Mouse (Mus musculus) kidney, postnatal 36 days (tissue): ENCODE measurements around the gene Fam129a.

Experiments used
- DNase-seq, 2 experiments: peaks; one replicate each; pipeline ENCODE4 v3.0.0; 2021 to 2022; ENCODE audit warnings: mixed read lengths in 2 of 2

Gene Fam129a

DNA sequence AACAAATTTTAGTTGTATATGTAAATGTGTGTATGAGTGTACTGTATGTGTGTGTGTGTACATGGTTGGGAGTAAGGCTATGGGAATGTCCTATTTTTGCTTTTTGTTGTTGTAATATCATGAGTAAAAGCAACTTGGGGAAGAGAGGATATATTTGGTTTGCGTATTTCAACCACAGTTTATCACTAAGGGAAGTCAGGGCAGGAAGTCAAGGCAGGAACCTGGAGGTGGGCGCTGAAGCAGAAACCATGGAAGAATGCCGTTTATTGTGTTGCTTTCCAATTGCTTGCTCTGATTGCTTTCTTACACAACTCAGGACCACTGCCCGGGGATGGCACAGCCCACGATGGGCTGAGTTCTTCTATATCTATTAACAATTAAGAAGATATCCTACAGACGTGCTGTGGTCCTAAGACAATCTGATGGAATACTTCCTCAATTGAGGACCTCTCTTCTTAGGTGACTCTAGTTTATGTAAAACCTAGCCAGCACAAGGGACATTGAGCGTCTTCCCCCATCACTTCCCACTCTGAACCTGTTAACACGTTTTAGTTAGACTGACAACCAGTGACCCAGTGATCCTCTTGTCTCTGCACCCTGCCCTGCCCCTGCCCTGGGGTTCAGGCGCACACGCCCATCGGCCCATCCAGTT, 13.7 kb downstream of the Fam129a start:
- DNase-seq = no peak

DNA sequence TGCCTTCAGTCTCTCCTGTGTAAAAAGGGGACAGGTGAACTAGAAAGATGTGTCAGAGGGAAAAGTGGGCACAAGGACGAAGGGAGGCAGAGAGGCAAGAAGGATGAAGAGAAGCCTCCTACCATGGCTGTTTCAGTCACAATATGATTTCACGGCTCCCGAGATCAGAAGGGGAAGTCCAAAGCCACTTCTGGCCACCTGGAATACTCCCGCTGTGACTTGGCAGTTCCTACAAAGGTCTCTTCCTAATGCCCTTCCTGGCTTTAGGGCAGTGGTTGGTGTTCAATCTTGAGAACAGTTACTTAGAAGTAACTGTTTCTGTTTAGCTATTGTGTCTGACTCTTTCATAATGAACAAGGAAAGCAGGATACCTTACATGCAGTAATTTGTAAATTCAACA, 14.7 kb downstream of the Fam129a start:
- no peak for DNase-seq

DNA sequence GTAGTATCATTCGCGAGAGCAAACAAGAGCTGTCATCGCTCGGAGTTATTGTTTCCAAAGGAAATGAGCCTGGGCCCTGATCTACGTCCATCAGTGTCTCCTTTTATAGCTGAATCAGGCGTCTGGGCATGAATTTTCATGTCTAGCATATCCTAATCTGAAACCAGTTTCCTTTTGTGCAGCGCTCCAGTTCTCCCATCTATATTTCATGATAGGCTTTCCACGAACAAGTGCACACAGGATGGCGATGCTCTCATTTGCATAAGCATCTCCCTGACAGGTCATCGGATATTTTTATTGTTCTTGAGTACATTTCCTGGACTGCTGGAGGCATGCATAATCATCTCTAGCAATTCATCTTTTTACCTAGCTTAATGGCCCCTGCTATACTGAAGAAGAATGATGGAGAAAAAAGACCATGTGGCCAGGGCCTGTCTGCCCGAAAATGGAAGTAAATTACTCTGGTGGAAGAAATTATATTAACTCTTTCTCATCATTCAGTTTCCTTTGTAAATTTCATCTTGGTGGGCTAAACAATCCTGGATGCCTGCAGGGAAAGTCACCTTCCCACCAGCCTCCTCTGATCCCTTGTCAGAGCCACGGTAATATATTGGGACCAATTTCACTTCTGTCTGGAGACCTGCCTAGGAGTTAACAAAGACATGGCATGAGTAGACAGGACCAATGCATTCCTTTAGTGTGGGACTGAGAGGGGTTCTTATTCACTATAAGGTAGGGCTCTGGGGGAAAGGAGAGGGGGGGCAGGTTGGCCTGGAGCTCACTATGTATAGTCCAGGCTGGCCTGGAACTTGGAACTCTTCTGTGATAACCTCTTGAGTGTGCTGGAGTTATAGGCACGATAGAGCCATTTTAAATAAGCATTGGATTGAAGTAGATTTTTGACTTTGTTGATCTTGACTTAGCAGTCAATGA, 21.4 kb downstream of the Fam129a start:
- DNase-seq = no peak

DNA sequence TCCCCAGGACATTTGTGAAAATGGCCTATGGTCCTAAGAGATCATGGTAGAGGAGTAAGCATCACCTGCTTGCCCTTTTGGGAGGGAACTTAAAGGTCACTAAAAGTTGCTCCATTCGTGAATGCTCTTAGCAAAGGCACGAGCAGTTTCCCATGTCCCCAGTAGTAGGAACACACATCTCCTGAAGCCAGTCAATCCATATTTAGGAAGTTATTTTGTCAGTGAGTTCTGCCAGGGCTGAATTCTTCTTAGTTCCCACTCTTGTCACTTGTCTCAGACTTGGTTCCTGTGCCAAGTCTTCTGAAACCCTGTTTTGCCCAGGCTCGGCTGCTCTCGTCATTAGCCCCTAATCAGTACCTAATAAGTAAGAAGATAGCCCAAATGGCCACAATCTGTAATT, 23.9 kb downstream of the Fam129a start:
- no peak for DNase-seq

DNA sequence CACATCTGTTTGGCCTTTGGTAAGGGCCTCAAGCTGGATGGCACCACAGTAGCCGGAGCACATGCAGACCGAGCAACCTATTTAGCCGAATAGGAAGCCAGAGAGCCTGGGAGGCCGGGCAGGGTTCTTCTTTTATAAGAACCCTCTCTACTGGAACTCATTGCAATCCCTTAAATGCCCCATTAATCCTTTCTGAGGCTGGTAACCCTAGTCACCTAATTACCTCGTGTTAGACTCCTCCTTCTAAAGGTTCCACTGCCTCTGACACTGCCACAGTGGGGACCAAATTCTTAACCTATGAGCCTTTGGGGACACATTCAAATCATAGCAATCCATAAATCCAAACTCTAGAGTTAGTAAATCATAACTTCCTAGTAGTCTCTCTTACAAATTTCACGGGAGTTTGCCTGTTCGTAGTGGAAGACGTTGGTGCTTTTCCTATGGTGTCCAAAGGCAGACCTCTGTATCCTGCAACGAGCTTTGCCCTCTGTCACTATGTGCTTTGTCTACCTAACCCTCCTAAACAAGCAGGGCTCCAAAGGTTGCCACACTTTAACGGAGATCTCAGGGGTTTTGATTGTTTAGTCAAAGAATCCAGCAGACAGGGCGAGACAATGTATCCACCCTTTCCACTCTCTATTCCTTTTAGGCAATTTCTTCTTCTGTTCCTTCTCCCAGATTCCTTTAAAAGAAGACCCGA, 24.8 kb downstream of the Fam129a start:
- DNase-seq = no peak

DNA sequence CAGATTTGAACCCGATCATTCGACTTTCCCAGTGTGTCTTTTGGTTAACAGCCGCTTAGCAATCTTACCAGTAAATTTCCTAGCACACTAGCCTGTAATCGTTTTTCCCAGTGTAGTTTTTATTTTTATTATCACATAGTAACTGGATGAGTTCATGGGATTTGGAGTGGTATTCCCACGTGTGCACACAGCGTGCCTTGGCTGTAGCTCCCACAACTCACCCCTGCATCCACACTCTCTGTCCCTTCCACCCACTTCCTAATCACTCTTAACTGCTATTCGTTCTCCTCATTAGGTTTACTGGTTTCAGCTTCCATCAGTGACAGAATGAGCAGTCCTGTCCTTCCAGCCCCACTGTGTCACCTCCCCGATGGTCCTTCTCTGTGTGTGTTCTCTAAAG, 25.6 kb downstream of the Fam129a start:
- DNase-seq = no peak

DNA sequence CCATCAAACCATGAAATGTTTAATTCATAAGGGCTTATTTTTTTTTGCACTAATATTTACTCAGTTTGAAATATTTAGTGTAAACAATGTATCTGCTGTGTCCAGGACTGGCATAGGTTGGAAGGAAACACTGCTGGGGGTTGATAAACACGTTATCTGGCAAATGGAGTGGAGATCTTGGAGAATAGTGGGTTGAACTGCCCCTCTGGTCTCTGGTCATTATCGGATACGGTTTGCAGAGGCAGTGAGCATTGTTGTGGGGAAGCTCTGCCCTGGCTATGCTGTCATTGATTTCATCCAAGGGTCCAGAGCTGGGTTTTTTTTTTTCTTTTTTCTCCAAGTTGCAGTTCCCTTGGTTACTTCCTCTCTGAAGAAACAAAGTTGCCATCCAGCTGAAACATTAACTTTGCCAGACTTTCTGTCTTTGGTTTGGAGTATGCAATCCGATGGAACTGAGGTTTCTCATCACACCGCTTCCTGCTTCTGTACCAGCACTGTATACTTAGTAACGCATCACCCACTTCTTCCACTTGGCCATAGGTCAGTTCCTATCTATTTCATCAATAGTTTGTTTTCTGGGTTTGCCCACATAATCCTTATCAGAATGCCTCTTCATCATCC, 26.8 kb downstream of the Fam129a start:
- no peak for DNase-seq

DNA sequence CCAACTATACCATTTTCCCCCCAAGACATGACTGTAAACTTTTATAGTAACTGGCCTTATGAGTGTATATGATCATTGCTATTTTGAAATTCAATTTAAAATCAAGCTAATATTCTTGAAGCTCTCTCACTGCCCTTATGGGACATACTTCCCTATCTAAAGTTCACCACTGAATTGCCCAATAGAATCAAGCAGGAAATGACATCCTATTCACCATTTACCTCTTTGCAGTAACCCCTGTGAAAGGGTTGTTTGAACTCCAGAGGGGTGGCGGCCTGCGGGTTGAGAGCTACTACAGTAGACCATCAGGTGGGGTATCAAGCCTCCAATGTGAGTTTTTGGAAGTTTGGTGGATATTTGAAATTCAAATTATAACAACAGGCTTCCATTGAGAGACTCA, 27.9 kb downstream of the Fam129a start:
- DNase-seq = no peak

DNA sequence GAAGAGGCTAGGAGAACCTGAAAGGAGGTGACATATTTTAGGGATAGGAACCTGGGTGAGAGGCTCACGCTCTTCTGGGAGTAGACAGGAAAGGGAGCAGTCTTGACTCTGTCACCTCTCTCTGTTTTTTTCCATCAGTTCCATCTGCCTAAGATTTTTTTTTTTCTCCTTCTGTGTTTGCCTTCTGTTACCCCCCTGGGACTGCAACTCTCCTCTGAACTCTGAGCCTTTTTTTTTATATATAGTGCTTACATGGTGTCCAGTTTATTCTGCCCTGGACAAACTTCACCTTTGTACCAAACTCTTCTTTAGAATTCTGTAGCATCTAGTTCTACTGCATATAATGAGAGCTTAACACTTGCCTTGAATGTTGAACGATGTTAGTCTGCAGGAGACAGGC, 33.3 kb downstream of the Fam129a start:
- DNase-seq = no peak

DNA sequence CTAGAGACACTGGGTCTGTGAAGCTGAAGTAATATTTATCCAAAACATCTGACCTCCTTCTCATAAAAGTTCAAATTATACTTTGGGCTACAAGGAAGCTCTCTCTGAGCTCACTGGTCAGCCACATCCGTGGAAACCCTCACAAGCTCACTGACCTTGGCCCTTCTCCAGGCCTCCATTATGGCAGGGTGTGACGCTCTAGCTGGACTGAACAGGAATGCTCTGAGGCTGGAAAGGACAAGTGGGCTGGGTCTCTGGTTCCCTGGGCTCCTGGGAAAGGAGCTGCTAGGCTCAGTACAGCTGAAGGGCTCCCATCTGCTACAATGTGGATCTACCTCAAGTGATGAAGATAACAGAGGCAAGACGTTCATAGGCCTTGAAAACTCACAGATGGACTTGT, 37.0 kb downstream of the Fam129a start:
- peak; percentile 64 to 71 for DNase-seq

DNA sequence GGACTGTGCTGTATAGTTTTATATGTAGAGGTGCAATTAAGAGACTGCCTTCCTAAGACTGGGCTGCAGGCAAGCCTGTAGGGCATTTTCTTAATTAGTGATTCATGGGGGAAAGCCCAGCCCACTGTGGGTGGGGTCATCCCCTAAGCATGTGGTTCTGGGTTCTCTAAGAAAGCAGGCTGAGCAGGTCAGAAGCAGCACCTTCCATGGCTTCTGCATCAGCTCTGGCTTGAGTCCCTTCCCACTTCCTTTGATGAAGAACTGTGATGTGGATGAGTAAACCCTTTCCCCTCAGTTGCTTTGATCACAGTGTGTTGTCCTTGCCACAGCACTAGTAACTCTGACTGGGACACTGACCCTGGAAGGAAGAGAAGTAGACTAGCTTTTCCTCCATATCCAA, 39.6 kb downstream of the Fam129a start:
- DNase-seq = no peak

DNA sequence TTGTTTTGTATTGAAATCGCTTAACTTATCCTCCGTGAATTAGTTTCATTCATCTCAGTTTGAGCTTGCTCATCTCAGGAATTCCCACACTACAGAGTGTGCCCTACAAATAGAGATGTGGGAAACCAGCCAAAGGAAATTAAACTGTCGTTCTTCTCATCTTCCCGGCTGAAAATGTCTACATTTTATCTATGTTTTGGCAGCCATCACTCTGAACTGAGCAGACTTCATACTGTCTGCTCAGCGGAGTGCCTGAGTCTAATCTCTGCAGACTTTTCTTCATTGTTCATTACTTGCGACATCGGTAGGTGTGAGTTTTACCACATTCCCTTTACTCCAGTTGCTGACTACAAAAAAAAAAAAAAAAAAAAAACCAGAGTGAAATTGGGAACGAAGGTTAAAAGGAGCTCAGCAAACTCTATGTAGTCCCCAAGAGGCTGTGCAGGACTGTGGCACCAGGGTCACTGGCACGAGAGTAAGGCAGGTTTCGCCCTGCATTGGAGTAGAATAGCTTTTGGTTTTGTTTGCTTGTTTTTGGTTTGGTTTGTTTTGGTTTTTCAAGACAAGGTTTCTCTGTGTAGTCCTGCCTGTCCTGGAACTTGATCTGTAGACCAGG, 43.4 kb downstream of the Fam129a start:
- no peak for DNase-seq

DNA sequence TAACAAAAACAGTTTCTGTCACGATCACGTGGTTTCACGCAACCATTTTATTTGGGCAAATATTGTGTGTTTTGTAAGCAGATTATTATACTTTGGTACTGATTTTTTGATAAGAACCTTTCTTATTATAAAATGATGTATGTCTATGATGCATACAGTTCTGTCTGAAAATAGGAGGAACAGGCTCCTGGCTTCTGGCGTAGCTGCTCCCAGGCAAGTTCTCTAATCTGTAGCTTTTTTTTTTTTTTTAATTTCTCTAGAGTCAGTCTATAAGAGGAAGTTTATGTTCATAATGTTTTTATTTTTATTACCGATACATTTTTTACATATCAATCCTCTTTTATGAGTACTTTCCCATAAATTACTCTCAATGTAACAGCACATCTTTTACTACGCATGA, 44.6 kb downstream of the Fam129a start:
- no peak for DNase-seq

DNA sequence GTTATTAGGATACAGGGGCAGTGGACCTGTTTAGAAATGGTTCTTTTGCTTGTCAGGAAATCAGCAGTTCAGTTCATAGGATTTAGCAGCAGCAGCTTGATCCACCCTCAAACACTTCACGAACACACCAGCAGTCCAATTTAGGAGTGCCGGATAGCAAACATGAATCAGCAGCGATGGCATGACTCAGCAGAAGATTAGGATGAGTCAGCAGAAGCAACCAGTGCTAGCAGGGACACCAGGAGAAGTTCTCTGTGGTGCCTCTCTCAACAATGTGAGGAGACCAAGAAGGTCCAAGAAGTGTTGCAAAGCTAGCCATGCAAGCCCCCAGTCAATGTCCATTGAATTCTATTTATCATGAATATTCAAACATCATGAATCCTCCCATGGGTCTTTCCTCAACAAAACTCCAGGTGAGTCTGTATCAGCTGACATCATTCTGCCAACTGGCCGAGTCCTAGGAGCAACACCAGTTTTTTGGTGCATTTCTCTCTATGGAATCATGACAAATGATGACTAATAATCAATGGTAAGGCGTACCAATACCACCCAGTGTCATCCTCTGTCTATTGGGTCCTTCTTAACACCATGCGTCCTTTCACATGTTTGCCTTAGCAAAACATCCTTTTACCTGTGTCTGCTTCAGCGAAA, 45.7 kb downstream of the Fam129a start:
- no peak for DNase-seq

DNA sequence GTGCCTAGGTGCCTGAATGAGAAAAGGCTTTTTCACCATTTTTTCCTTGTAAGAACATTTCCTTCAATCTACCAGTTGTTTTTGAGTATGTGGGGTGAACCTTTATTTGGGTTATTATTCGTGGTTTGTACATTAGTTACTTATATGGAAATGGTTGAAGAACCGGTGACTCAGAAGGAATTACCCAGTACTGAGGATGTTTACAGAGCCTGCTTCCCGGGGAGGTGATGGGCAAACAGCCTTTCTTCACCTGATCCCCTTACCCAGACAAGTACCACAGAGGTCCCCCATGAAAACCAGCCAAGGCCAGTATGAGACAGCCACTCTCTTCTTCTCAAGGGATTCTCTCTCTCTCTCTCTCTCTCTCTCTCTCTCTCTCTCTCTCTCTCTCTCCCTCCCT, 47.3 kb downstream of the Fam129a start:
- DNase-seq = no peak

DNA sequence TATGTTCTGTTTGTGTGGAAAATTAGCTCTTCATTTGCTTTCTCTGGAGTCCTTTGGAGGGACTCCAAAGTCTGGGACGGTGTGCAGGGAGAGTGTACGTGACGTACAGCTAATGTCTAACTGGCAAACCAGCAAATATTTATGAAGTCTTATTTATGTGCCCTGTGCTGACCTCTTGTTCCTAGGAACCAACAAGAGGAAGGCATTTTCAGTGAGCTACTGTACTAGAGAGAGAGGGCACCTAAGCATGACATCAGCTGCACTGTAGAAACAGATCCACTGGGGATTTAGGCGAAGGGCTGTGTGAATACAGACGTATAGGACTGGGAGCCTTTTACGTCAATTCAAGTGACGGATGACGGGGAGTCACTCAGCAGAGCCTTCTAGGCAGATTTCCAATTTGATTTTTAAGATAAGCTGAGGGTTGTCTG, 48.3 kb downstream of the Fam129a start:
- peak in 1 of 2 experiments; percentile 46 for DNase-seq

DNA sequence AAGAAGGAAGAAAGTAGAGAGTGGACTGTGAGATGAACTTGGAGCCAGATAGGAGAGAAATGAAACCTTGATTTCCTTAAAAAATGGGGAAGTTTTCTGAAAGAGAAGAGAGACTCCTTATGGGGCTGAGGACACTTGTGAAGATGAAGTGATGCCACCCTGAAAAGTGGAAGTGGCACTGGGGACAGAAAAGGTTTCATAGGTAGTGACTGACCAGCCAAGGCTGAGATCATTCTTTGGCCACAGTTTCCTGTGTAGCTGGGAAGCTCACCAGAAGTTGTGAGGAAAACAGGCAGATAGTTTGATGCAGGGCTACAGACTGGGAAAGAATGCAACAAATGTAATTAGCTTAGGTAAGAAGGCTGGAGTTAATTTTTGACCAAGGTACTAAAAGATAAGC, 49.7 kb downstream of the Fam129a start:
- no peak for DNase-seq

DNA sequence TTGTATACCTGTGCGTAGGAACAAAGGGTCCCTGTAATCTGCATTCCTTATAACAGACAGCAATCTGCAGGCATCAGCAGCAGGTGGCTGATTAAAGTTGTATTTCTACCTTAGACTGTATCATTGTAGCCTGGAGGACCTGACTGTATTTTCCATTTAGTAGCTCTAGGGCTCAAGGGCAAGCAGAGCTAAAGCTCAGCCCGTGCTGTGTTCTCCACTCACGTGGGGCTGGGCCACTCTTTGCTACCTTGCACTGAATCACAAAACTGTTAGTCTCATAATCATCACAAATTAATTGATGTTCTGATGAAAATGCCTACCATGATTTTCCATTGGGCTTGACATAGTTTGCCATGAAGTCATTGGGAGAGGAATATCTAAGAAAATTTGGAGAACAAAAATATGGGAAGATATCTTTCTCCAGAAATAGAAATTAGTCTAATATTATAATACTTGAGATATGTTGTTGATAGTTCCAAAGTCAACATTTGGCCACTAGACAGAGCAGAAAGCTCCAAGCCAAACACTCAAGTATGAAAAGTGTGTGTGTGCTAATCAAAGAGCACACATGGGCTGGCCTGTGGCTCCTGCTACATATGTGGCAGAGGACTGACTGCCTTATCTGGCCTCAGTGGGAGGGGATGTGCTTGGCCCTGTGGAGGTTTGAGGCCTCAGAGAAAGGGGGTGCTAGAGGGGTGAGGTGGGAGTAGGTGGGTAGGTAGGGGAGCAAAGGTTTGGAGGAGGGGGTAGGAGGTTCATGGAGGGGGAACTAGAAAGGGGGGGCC, 53.6 kb downstream of the Fam129a start:
- no peak for DNase-seq

DNA sequence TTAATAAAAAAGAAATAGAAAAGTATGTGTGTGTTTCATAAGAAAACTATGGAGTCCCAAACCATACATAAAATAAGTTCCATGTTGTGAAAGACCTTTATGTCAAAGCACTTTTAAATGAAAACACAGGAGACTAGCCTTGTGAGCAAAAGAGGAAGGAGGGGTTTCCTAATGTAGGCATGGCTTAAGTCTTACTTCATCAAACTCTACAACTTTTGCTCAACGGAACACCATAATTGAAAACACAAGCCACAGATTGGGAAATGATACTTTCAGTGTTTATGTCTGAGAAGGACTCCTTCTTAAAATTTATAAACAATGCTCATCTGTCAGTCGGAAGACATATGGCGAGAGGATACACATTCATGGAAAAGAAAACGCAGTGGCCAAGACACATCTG, 54.3 kb downstream of the Fam129a start:
- DNase-seq = no peak

DNA sequence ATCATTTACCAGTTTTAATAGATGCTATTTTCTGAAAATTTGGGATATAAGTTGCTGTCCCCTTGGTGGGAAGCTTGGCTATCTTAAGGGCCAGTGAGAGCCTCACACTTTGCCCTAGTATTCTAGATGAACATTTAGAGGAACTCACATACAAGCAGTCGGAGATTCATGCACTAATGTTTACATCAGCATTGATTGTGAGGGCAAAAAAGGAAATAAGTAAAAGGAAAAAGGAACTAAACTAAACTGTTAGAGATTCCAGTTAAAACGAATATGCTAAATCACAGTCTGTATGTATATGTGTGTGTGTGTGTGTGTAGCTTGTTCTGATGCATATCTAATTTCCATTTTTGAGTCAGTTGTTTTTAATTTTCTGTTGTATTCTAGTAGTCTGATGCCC, 54.7 kb downstream of the Fam129a start:
- no peak for DNase-seq

DNA sequence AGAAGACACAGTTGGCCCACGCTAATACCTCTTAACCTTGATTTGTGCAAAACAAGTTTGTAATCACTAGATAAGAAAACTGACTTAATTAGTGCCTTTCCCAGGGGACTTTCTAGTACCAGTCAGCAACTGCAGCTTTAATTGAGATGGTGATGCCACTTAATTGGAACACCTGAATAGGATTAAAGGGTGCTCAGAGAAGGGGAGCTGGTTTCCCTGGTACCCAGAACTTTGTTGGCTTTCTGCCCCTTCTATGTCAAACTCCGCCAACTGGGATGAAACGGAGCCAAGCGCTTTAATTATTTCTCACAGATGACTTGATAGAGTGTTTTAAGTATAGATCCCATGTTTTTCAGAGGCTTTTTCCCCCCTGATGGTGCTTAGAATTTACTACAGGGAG, 55.6 kb downstream of the Fam129a start:
- no peak for DNase-seq
